Mouse (Mus musculus) heart, adult 11 months (tissue): ENCODE measurements around the gene Rnf208.

Experiments used
- DNase-seq: peaks from one replicate; pipeline ENCODE4 v3.0.0; 2022

Gene Rnf208

DNA sequence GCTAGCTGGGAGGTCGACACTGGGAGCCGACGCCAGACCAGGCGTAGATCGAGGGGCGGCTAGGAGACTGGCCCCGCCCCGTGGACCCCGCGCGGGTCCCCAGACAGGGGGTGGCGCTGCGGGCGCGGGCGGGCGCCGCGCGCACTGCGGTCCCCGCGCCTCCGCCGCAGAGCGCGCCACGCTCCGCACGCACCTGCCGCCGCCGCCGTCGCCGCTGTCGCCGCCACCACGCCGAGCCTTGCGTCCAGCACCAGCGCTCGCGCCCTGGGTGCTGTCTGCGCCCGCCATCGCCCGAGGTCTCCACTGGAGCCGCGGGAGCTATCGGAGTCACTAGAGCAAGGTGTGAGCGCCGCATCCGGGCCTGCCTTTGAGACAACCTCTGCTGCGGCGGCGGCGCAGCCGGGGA is at the start of gene Rnf208, which contains the start of gene Cysrt1:
Gene Rnf208 (plus strand): TSS at position 155 of the 406 bp plus-strand sequence.
Gene Cysrt1 (minus strand): TSS at position 352 of the 406 bp plus-strand sequence.
- no peak for DNase-seq

- DNase-seq = peak; percentile 99
Observed at GRCm38 (mm10) chr2:25193330-25193770, 48.7 kb upstream of the Rnf208 start.

GRCm38 (mm10) chr2:25194006-25194405 is 48.0 kb upstream of the Rnf208 start:
- peak; percentile 93 for DNase-seq

DNA sequence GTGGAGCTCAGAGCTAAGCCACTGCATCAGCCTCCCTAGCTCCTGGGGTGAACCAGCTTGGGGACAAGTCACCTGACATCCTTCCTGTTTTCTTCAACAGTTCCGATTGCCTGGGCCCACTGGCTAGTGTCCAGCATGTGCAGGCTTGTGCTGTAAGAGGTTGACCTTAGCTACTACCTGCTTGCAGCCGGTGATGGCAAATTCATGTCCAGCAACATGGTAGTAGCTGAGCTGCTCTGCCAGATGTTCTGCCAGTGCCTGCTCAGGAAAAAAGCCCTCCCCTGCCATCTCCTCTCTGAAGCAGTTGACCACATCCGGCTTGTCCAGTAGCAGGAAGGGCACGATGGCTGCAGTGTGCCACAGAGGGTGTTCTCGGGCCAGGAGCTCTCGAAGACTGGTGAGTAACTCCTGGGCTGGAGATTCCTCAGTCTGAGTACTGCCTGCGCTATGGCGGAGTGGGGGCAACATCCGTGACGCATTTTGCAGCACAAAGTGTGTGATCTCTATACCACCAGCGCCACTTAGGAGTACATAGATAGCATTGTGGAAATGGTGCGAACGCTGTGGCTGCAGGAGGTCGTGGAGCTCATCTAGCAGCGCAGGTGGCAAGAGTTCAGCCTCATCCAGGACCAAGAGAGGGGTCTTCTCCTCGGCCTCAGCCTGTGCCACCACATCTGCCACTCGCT is 47.4 kb upstream of the Rnf208 start:
- DNase-seq = peak; percentile 96

DNA sequence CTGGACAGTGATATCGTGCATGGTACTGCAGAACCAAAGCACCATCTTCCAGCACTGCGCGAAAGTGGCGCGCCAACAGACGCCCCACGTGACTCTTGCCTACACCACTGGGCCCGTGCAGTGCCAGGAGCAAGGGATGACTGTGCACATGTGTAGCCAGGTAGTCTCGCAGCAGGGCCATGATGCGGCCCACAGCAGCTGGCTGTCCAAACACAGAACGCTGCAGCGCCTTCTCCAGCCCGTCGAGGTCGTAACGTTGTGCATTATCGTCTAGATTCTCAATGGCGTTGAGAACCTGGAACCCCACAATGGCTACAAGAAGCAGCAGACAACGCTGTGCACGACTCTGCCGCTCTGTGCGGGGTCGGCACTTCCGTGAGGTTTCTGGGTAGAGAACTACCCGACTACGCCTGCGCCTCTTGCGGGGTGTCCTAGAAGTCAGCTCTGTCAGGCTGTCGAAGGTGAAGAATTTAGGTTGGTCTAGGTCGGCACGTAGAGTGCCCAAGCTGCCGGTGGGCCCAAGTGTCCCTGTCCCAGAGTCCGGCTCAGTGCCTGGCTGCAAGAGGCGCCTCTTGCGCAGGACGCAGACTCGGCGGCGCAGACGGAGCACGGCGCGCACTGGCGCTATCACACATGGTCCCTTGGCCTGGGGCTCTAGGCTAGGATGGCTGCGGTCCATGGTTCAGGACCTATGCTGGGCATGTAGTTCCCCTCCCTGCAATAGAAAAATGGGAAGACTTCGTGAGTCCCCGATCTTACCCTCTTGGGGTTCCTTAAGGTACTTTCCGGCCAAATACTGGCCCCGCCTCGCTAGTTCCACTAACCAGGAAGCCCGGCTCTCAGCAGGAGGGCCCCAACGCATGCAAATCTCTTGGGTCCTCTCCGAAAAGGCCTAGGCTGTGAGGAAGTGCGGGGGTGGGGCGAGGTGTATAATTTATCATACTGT is 46.6 kb upstream of the Rnf208 start:
- DNase-seq = peak; percentile 99

DNA sequence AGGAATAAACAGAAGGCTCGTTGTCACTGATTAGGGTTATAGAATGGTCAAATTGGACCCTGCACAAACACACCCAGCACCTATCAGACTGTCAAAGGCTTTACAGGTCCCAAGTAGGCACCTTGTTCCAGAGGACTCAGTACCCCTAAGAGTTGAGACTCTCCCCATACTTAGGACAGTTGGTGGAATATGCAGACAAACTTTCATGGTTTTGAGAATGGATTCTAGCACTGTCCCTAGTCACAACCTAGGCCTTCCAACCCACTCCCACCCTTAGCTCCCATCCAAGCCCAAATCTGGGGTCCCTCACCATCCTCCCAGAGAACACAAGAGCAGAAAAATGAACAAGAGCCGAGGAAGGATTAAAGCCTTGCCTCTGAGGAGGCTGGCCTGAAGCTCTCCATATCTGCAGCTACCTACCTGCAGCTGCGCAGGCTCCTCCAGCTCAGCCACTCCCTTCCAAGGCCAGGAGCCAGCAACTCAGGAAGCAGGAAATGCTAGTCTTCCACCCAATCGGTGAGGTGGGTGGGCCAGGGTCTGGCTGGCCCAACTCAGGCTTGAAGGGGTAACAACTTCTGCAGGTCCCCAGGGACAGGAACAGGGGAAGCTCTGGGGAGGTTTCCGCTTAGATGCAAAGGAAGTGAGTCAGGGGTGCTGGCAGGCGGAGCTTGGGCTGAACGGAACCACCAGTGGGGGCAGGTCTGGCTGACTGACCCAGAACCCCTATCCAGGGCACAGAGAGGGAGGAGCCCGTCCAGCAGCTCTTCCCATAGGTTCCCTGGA is 45.7 kb upstream of the Rnf208 start, which contains the start of gene Tor4a:
Gene Tor4a (minus strand): TSS at position 715 of the 783 bp plus-strand sequence.
- peak; percentile 100 for DNase-seq

DNA sequence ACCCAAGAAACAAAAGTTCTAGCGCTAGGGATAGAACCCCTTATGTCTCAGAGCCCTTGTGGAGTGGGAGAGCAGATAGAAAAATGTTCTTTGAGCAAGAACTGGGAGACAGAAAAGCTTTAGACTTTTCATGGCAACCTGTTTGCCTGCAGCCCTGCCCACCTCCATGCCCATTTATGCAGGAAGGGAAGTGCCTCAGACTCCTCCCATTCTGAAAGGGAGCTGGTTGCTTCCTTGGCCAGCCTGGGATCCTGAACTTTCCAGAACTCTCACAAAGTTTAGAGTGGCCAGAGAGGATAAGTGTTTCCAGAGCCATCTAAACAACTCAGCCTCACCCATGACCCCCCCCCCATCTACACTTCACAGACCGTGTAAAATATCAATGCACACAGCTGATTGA is 44.9 kb upstream of the Rnf208 start:
- peak; percentile 93 for DNase-seq

DNA sequence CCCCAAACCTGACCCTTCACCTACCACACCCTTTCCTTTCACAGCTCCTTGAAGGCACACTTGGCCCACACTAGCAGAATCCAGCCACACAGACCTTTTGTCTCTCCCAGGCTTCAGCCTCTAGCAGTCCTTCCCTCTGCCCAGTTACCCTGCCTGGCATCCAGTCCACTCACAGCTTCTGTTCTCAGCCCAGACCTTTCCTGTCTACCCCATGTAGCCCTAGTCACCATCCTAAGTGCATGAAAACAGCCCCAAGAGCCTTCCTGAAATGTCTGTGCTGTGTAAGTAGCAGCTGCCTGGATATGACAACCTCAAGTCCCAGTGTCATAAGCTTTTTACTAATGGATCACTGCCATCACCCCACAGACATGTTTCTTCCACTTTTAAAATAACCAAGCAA is 44.1 kb upstream of the Rnf208 start:
- DNase-seq = peak; percentile 92

- peak; percentile 91 for DNase-seq
Observed at GRCm38 (mm10) chr2:25200631-25201030, 41.4 kb upstream of the Rnf208 start.

DNA sequence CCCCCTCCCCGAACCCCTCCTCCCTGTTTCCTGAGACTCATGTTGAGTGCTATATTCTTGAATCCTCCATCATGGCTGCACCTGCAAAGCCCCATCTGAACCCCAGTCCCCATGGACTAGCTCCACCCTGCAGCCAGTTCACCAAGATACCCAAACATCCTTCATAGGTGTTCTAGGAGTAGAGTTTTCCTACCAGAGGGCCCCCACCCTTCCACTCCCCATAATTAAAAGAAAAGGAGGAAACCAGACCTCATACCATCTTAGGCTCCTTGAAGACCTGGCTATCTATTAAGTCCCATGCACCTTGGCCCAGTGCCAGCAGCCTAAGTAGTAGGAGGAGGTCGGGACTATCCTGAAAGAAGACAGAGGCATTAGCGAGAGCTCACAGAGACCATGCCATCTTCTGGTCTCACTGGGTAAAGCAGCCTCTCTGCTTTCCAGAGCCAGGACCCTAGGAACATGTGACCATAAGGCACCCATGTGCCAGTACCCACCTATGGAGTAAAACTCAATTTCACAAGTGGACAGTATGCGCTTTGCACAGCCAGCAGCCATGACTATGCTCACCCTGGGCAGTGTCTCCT is 38.3 kb upstream of the Rnf208 start:
- DNase-seq = peak; percentile 90

DNA sequence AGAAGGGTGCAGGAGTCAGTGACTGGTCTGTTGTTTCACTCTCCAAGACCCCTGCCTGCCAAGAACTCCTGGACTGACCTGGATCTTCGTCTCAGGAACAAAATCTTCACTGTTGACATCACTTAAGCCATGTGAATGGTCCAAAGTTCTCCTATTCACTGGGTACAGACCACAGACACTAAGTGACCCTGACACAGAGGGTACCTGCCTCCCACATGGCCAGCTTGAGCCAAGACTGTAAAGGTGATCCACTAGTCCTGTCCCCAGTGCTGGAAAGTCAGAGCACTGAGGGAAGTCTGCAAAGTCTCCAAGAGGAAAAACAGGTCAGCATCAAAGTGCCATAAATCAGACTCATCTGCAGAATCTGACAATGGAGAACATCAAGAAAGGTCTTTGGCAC is 34.5 kb upstream of the Rnf208 start:
- DNase-seq = no peak

DNA sequence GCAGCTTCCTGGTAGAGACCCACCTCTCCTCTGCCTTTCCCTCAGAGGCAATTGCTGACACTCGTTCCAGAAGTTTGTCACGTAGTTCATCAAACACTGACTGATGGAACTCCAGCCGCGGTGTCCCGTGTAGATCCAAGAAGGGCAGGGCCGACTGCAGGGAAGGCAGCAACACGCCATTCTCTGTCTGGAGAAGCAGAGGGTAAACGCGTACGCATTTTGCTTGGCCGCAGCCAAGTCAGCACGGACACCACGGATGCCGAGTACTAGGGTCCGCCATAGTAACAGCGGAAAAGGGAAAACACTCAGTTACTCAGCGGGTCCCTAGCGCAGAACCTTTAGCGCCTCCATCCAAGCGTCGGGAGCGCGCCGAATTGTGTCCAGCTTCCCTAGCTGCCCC is 31.4 kb upstream of the Rnf208 start:
- DNase-seq = no peak

DNA sequence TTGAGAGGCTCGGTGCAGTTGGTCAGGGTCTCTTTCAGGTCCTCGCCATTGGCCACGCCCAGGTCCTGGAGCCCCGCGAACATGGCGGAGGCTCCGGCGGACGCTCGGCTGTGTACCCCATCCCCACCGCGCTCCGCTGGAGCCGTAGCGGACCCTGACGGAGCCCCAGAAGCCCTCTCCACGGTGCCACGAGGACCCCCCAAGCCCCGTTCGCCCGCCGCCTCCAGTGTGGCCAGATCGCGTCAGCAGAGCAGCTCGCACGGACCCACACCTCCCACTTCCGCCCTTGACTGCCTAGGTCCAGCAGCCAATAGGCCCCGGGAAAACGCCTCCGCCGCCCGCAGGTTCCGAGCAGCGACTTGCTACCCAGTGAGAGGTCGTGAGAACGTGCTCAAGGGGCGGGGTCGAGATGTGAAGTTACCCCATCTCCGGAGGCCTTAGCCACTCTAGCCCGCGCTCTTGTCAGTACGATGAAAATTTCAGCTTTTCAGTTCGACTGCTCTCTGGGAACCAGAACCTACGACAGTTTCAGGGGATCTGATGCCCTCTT is 30.9 kb upstream of the Rnf208 start, which contains the start of gene Nelfb:
Gene Nelfb (minus strand): TSS at position 369 of the 550 bp plus-strand sequence.
- DNase-seq = peak; percentile 99

DNA sequence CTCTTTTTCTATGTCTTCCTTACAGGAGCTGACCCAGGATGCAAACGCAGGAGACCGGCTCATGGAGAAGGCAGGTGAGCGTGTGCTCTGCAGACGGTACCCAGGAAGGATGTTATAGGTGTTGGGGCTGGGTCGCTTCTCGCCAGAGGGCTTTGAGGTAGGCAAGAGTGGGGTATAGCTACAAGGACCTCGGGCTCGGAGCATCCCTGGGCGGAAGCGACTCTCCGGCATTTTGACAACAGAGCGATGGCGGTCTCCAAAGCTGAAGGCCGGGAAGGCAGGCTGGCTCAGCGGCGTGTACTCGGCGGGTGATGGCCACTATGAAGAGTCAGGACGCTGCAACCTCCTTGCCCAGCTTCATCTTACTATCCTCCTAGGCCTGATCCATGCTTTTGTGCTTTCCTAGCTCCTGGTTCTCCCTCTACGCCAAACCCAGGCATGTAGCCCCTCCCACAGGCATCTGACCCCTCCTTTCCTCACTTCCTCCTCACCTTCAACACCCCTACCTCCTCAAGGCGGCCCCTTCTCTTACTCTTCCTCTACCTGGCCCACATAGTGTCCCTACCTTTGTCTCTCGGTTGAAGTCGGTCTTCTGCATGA is 28.7 kb upstream of the Rnf208 start:
- DNase-seq = peak; percentile 86

DNA sequence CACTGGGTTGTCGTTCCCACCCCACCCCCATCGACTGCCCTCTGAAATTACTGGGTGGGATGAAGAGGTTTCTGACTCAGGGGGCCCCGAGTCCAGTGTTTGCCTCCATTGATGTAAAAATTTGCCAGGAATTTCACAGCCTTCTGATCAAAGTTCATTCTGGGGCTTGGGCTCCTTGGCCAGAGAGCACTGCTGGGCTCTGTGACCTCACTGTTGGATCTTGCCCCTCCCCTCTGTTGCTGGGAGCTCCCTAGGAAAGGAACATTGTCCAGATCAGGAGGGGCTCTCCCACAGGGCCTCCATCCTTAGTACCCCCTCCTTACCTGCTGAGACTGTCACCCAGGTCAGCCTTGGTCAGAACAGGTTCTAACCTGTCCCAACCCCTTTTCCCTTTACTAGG is 27.6 kb upstream of the Rnf208 start, which contains the start of gene Stpg3:
Gene Stpg3 (minus strand): TSS at position 194 of the 400 bp plus-strand sequence.
- no peak for DNase-seq

DNA sequence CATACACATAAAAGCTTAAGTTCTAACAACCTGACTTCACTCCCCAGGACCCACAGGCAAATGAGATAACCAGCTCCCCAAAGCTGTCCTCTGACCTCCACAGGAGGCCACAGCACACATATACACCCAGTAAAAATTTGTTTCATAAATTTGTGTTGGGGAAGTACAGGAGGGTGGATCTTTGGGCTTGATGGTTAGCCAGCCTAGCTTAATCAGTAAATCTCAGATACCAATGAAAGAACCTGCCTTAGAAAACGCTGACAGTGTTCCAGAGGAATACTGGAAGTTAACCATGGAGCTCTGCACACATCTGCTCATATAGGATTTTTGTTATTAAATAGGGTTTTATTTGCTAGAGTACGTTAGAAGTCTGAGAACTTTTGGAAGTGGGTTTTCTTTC is 24.4 kb upstream of the Rnf208 start:
- no peak for DNase-seq

DNA sequence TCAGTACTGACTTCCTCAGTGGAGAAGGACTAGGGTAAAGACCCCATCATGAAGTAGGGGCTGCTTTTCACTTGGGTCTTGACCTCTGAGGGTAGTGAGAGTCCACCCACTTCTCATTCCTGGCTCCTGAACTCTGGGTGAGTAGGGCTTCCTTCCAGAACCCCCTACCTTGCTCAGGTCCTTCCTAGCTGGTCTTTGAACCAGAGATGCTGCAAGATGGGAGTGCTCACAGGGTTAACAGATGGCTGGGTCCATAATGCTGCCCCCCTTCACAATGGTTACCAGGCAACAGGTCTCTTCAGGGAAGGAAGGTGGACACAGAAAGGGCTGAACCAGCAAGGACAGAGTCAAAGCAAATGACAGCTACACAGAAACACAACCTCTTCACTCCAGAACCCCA is 23.6 kb upstream of the Rnf208 start, which contains the start of gene Fam166a:
Gene Fam166a (plus strand): TSS at position 301 of the 400 bp plus-strand sequence.
- no peak for DNase-seq

GRCm38 (mm10) chr2:25221331-25221772 is 20.7 kb upstream of the Rnf208 start:
- peak; percentile 87 for DNase-seq

DNA sequence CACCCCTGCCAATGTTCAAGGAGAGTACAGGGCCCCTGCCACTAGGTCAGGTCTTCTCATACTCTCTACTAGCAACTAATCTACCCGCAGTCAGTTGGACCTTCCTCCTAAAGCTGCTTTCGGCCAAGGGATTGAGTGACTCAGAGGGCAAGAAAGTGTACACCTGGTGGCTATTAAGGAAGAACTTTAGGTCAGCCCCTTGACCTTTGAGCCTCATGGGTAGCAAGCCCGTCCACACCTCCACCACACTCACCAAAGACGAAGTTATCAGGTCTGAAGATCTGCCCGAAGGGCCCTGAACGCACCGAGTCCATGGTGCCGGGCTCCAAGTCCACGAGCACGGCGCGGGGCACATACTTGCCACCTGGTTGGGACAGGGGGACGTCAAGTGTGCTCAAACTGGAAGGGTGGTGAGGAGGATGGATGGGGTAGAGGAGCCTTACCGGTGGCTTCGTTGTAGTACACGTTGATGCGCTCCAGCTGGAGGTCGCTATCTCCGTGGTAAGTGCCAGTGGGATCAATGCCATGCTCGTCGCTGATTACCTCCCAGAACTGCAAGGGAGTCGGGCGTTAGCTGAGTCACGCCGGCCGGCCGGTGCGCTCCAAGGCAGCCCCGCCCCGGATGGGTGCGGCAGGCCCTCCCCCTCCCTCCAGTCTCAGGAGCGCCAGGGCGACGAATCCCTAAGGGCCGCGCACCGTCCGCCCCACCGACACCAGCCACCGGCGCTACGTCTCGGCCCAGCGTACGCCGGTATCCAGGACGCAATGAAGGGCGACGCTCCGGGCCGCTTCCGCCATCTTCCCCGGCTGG is 18.2 kb upstream of the Rnf208 start:
- DNase-seq = peak; percentile 99

DNA sequence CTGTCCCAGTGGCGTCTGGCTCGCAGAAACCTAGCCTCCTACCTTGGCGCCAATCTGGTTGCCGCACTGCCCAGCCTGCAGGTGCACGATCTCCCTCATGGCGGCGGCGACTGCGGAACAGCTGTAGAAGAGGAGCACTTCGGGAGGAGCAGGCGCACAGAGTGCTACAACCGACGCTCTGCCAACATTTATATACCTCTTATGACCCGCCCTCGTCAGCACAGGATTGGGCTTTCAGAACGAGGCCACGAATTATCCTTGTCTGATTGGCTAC is 17.6 kb upstream of the Rnf208 start, which contains the start of gene Tubb4b:
Gene Tubb4b (minus strand): TSS at position 211 of the 274 bp plus-strand sequence.
- no peak for DNase-seq
